Mouse (Mus musculus) cerebellum, adult 2 months (tissue): ENCODE data around the gene Txndc16. TPM values are rescaled to one million over a fixed set of nuclear protein-coding genes. Genes with fewer than 3 reads are reported as not detected.

ENCODE experiments used
- DNase-seq, 2 experiments: peaks; one replicate each; pipeline ENCODE4 v3.0.0; 2021
- H3K27ac ChIP-seq: fragments of 200-500 bp; 2 replicates; pipeline ENCODE4 v1.5.1; 2012; ENCODE audit warnings: low read length, control low read depth, inconsistent platforms; ENCODE audit not compliant: insufficient read depth
- H3K27me3 ChIP-seq: fragments of 200-500 bp; 2 replicates; pipeline ENCODE4 v1.6.1; 2012; ENCODE audit warnings: inconsistent platforms, mild to moderate bottlenecking, low read length, moderate library complexity; ENCODE audit not compliant: control insufficient read depth, insufficient read depth
- H3K4me1 ChIP-seq: fragments of 200-500 bp; 2 replicates; pipeline ENCODE4 v1.6.1; 2011; ENCODE audit warnings: low read length; ENCODE audit not compliant: control insufficient read depth, insufficient read depth
- H3K4me3 ChIP-seq: fragments of 200-500 bp; replicated peaks from 2 replicates; pipeline ENCODE3; 2011; ENCODE audit warnings: mild to moderate bottlenecking, low read depth, low read length, control low read depth; ENCODE audit not compliant: insufficient read depth
- CTCF ChIP-seq: fragments of 200-500 bp; IDR thresholded peaks from 2 replicates; pipeline ENCODE4 v1.5.1; 2011; ENCODE audit warnings: low read depth, mild to moderate bottlenecking, control low read depth, low read length, moderate library complexity, borderline replicate concordance; ENCODE audit not compliant: insufficient read depth
- POLR2A ChIP-seq: fragments of 200-500 bp; IDR thresholded peaks from 2 replicates; pipeline ENCODE4 v1.6.1; 2011; ENCODE audit warnings: low read length, control low read depth, borderline replicate concordance; ENCODE audit not compliant: insufficient read depth
- WGBS: fragments of 180-500 bp; shearing (Covaris S2); methylation state at CpG from one replicate; pipeline ENCODE4 v1.1.7; 2018; 5-methylcytosine and 5-hydroxymethylcytosine counted together
- polyA plus RNA-seq: library from polyadenylated mRNA; depleted of rRNA; stranded (reverse); fragments of >200 nt; gene quantifications from 2 replicates; pipeline ENCODE4 v1.2.3, GENCODE M21; 2012

Txndc16 gene
- polyA plus RNA-seq, 1 experiment, result 45.2 TPM

- peaks cover 10% of the 10 kb centered on the region for H3K4me1 ChIP-seq
- no peaks in the 10 kb centered on the region for H3K27me3 ChIP-seq
- no peak for TF ChIP-seq POLR2A
- TF ChIP-seq CTCF, result no peak
- H3K27ac ChIP-seq, result no peak overlapping the region
- 77% methylated on average over 4 of the region's 4 CpGs for WGBS
- peak in 1 of 2 experiments; percentile 14 for DNase-seq
- peak overlapping the region; percentile 36 for H3K4me3 ChIP-seq
Measured at GRCm38 (mm10) chr14:45217693-45218092, 2.4 kb downstream of the Txndc16 start.

DNA sequence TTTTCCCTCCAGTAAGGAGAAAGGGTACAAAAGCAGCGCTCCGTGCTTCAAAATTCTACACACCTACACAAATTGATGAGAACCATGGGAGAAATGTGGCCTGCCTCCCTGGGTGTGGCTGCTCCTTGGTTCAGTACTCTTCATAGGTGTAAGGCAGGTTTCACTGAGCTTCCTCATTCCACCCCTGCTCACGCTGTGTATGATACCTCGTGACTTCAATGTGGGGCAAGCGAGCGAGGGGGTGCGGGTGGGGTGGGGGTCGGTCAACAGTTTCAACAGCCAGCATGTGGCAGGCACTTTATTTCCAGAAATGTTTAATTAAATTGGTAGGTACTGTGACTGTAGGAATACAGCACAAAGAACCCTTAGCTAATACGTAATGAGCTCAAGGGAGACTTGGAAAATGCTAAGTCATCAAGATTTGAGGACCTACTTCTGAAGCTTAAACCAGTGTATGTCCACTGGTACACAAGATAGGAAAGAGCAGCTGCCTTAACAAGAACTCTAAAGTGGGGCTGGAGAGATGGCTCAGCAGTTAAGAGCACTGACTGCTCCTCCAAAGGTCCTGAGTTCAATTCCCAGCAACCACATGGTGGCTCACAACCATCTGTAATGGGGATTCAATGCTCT lies 3.3 kb downstream of the Txndc16 start:
- TF ChIP-seq POLR2A (no peak), CTCF (no peak)
- Histone ChIP-seq H3K4me1 (peaks cover 10% of the 10 kb centered on the region), H3K27ac (no peak overlapping the region), H3K4me3 (no peak overlapping the region), H3K27me3 (no peaks in the 10 kb centered on the region)
- no peak for DNase-seq
- 93% methylated on average over 9 of the region's 9 CpGs for WGBS

DNA sequence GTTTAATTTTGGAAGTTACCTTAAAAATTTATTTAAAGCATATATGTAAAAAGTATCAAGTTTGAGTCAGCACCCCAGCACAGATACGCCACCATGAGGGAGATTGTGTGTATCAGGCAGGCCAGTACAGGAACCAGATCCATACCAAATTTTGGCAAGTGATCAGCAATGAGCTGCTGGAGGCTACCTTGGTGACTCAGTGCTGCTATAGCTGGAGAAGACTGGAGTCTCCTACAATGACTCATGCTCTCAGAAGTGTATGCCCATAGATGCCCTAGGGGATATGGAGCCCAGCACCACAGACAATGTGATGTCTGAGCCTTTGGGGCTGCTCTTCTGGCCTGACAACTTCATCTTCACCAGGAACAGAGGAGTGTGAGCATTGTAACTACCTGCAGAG lies 8.7 kb downstream of the Txndc16 start:
- WGBS, result 61% methylated on average over 1 of the region's 1 CpGs
- Histone ChIP-seq H3K27me3 (no peaks in the 10 kb centered on the region), H3K4me1 (peaks cover 7% of the 10 kb centered on the region), H3K4me3 (no peak overlapping the region), H3K27ac (no peak overlapping the region)
- peak in 1 of 2 experiments; percentile 61 for DNase-seq
- TF ChIP-seq CTCF (no peak), POLR2A (no peak)

GRCm38 (mm10) chr14:45210683-45211082 lies 9.4 kb downstream of the Txndc16 start:
- no peak for TF ChIP-seq POLR2A
- no peak for TF ChIP-seq CTCF
- DNase-seq, result no peak
- no peaks in the 10 kb centered on the region for H3K27me3 ChIP-seq
- WGBS, result 78% methylated on average over 4 of the region's 4 CpGs
- H3K27ac ChIP-seq, result no peak overlapping the region
- H3K4me3 ChIP-seq, result no peak overlapping the region
- peaks cover 7% of the 10 kb centered on the region for H3K4me1 ChIP-seq

- no peak overlapping the region for H3K27ac ChIP-seq
- TF ChIP-seq POLR2A, result no peak
- no peak for TF ChIP-seq CTCF
- DNase-seq, result no peak
- no peak overlapping the region for H3K4me3 ChIP-seq
- no peaks in the 10 kb centered on the region for H3K27me3 ChIP-seq
- no peaks in the 10 kb centered on the region for H3K4me1 ChIP-seq
Measured at GRCm38 (mm10) chr14:45200607-45201006, 19.5 kb downstream of the Txndc16 start.

GRCm38 (mm10) chr14:45190999-45191398 lies 29.1 kb downstream of the Txndc16 start:
- Histone ChIP-seq H3K27ac (no peak overlapping the region), H3K27me3 (no peaks in the 10 kb centered on the region), H3K4me1 (no peaks in the 10 kb centered on the region), H3K4me3 (no peak overlapping the region)
- no peak for TF ChIP-seq CTCF
- no peak for TF ChIP-seq POLR2A
- DNase-seq, result no peak
- 82% methylated on average over 2 of the region's 2 CpGs for WGBS

DNA sequence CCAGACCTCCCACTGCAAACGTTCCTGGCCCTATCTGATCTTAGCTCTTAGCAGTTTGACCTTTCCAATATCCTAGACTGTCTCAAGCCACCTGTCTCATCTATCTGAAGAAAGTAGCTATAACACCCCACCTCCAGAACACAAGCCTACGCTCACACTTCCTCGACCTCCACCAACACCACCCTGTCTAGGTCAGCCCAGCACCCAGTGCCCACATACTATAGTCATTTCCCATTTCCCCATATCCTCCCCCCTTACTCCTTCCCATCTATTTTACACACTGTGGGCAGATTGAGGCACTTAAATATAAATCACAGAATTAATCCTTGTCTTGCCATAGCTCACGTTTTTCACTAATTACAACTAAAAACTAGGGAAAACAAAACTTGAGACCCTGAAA lies 38.5 kb downstream of the Txndc16 start:
- H3K27ac ChIP-seq, result no peak overlapping the region
- WGBS, result 84% methylated on average over 4 of the region's 4 CpGs
- H3K4me3 ChIP-seq, result no peak overlapping the region
- H3K4me1 ChIP-seq, result no peaks in the 10 kb centered on the region
- no peak for DNase-seq
- no peaks in the 10 kb centered on the region for H3K27me3 ChIP-seq
- no peak for TF ChIP-seq CTCF

GRCm38 (mm10) chr14:45179606-45180005 lies 40.5 kb downstream of the Txndc16 start:
- Histone ChIP-seq H3K4me1 (no peaks in the 10 kb centered on the region), H3K27ac (no peak overlapping the region), H3K4me3 (no peak overlapping the region), H3K27me3 (no peaks in the 10 kb centered on the region)
- DNase-seq, result no peak
- WGBS, result 93% methylated on average over 2 of the region's 2 CpGs
- TF ChIP-seq POLR2A (no peak), CTCF (no peak)

- WGBS, result 77% methylated on average over 2 of the region's 2 CpGs
- no peaks in the 10 kb centered on the region for H3K4me1 ChIP-seq
- DNase-seq, result no peak
- TF ChIP-seq POLR2A, result no peak
- no peak for TF ChIP-seq CTCF
- H3K4me3 ChIP-seq, result no peak overlapping the region
- H3K27ac ChIP-seq, result no peak overlapping the region
- H3K27me3 ChIP-seq, result no peaks in the 10 kb centered on the region
Measured at GRCm38 (mm10) chr14:45179186-45179585, 40.9 kb downstream of the Txndc16 start.
